Mouse (Mus musculus): ENCODE data around the gene Rrp1b.

The Rrp1b gene

DNA sequence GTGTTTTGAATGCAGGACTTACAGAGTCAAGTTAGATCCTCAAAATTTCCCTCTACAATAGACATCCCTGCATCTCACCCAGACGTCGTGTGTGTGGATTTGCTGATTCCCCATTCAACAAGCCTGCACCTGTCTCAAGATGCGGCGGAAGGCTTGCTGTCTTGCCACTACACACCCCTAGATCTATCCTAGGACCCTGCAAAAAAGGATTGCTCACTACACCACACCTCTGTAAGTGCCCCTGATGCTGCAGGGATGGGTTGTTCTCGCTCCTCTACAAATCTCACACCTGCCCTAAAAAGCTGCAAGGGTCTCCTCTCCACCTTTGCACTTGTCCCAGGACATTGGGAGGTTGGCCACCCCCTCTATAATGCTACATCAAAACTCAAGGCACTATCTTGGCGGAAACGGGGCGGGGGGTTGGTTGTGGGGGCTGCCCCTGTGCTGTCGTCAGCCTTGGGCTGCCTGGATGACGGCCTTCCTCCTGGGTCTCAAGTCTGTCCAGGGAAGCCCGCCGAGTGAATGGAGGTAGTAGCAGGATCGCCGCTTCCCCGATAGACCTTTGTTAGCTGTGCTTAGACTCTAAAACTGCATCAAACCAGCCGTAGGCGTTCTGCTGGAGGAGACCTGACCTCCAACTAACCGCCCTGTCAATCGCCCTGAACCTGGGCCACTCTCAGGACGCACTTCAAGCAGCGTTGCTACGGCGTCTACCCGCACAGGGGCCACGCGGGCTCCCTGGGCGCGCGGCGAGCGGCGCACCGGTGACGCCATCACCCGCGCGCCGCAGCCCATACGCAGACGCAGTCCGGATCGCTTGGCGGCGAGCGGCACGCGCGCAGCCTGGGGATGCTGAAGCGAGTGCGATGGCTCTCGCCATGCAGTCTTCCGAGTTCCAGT, at the start of gene Rrp1b, which contains the start of gene Hsf2bp:
Gene Rrp1b, plus strand, starts transcription at position 492 of the 900 bp plus-strand sequence.
Gene Hsf2bp, minus strand, starts transcription at position 741 of the 900 bp plus-strand sequence.
- DNase-seq (ENCODE audit: low spot score), result peak; percentile 59

DNA sequence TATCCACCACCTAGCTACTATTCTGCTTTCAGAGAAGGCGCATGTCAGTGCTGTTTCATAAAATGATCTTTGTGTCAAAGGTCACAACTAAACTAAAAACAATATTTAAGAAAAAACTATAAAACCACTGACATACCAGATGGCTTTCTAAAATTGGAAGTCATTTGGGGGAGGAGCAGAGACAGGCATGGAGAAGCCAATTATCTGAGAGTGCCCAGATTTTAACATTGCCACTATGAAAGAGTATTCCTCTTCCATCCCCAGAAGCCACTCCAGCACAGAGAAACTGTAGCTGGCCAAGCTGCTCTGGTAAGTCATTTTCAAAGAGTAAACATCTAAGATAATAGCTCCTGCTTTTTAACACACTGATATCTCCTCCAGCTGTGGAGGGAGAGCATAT, 49.0 kb upstream of the Rrp1b start:
- DNase-seq (ENCODE audit: low spot score), result no peak

DNA sequence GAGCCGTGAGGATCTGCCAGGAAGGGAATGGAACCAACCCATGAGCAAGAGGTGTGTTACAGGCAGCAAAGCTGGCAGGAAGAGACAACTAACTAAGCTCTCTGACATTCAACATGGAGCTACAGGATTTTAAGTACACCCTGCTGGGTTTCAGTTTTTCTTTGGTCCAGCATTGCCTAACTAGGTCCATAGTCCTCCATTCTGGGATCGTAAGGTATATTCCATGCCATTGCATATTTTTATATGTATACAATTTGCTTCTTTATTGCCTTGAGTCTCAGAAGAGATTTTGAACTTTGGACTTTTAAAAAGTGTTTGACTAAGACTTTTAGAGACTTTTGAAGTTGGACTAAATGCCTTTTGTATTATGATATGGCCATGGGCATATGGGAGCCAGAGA, 46.9 kb upstream of the Rrp1b start:
- no peak for DNase-seq (ENCODE audit: low spot score)

DNA sequence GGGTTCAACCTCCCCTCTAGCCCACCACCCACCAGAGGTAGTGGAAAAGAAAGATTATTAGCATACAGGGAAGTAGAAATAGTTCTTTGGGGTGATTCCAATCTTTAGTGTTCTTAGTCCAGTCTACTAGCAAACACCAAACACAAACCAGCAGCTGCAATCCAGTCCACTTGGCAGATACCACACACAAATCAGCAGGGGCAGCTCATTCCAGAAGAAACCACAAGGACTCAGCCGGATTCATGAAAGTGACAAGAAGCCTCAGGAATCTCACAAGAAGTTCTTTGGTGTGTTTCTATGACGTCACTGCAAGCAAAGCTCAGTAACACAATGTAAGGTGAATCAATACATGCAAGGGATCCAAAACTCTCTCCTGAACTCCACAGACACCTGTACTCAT, 43.9 kb upstream of the Rrp1b start:
- DNase-seq (ENCODE audit: low spot score), result no peak

DNA sequence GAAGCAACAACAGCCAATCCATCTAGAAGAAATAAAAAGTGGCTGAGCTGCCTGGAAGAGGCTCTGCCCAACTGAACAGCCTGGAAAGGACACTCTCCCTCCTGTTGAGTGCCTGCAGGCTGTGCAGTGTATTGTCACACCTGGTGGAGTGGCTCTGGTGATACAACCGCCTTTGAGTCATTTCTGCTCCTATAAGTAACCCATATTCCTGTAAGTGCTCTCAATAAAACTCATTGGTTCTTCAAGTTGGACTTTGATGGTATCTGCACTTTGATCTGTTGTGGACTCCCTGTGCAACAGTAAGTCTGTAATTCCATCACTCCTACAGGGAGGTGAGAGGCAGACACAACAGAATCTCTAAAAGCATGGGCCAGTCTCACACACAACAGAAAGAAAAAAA, 42.5 kb upstream of the Rrp1b start:
- no peak for DNase-seq (ENCODE audit: low spot score)

DNA sequence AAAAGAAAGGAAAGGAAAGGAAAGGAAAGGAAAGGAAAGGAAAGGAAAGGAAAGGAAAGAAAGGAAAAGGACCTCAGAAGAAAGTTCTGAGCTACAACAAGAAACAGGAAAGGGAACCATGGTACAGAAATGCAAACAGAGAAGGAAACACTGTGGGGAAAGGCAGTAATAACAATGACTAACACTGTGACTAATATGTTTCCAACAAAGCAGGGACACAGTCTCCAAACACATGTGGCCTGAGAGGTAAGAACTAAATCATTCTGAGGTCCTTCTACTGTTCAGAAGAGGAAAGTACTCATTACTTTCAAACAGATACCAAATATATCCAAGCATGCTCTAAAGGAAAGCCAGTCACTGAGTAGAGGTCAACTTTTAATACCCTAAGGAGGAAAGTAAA, 41.8 kb upstream of the Rrp1b start:
- DNase-seq (ENCODE audit: low spot score), result no peak

DNA sequence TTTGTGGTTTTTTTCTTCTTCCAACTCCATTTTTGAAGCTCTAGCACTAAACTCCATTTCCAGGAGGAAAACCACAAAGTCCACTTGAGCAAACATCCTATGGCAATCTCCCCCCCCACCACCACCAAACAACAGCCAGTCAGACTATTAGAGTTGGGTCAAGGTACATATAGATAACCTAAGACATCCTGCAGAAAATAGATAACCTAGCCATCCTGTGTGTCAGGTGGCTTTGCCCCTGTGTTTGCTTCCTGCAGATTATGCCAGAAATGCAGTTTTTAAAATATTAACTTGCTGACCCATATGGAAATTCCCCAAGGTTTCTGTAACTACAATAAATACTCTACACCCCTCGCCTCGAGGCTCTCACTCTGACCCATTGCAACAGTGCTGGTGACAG, 40.1 kb upstream of the Rrp1b start:
- DNase-seq (ENCODE audit: low spot score), result no peak

DNA sequence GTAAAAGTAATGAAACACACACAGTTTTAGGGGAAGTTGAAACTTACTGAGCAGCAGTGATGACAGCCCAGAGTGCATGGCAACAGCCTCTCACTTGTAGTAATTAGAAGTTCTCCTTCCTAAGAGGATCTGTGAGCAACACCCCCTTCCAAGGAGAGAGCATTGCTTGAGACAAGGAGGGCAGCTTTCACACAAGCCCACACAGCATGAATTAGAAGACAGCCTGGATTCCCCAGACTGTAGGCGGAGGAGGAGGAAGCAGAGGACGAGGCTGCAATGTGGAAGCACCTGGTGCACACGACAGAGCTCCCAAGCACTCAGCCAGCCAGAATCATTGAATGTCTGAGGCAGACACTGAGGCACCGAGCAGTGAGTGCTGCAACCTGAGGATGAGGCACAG, 39.6 kb upstream of the Rrp1b start:
- no peak for DNase-seq (ENCODE audit: low spot score)

DNA sequence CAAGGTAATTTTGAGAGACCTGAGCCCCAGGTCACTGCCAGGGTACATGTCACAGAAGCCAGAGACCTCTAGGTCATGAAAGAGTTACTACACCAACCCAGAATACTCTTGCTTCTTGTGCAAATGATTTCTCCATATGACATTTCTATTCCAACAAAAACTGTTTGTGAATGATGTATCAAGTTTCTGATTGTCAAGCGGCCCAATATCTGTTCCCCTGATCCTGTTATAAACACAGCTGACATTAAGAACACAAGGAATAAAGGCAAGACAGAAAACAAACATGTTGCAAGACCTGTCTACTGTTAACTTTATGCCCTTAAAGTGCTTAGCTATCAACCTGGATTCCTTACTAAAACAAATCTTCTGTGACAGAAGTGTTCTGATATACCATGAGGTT, 37.5 kb upstream of the Rrp1b start:
- DNase-seq (ENCODE audit: low spot score), result no peak

DNA sequence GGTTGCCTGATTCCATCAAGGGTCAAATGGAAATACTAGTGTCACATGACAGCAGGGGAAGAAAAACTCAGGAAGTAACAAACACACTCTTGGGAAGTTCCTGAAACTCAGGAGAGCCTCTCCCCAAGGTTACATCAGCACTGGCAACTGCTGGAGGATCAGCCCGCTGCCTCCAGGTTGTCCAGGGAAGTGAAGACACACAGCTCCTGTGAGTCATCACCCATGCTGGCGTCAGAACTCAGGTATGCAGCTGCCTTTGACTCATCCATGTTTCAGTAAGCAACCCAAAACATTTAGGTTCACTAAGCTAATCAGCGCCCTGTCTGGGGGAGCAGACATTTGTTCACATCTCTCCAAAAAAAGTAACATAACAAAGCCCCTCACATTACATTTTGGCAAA, 32.6 kb upstream of the Rrp1b start:
- DNase-seq (ENCODE audit: low spot score), result no peak

DNA sequence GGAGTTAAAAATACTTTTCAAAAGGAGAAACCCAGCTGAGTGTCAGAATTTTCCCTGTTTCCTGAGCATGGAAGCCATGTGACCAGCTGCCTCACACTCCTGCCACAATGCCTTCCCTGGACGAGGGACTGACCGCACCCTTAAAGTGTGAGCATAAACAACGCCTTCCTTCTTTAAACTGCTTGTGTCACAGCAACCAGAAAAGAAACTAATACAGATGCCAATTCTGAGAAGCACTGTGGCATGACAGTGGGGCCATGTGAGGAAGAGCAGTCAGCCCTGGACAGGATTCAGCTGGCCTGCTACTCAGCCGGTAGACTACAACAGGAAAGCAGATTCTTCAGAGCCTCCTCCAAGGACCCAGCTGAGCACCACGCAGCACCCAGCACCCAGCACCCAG, 29.1 kb upstream of the Rrp1b start:
- no peak for DNase-seq (ENCODE audit: low spot score)

DNA sequence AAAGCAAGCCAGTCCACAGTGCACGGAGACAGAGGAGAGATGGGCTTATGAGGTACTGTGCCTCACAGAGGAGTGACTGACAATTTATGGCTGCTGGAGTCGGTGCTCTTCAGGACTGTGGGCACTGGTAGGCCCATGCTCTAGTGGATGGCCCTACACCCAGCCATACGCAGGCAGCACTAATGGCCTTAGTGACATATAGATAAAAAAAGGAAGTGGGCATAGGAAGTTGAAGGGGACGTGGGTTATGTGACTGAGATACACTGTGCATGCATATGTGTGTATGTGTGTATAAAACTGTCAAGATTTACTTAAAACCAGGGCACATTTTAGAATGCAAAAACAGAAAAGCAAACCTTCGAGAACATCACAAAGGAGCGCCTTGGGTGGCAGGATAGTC, 24.2 kb upstream of the Rrp1b start:
- no peak for DNase-seq (ENCODE audit: low spot score)

DNA sequence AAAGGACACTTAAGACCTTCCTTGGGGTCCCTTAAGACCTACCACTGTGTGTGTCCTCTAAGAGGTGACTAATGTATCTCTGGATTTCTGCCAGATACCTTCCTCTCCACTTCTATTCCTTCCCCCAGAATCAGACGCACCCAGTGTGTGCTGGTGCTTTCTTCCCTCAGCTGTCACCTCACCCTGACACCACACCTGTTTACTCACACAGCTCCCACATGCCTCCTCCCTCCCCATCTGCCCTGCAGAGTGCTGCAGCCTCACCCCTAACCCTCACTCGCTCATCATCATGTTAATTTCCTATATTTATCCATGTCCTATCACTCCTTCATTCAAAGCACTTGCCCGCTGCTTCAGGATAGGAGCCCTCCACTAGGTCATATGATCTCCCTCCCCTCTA, 23.6 kb upstream of the Rrp1b start:
- DNase-seq (ENCODE audit: low spot score), result no peak

DNA sequence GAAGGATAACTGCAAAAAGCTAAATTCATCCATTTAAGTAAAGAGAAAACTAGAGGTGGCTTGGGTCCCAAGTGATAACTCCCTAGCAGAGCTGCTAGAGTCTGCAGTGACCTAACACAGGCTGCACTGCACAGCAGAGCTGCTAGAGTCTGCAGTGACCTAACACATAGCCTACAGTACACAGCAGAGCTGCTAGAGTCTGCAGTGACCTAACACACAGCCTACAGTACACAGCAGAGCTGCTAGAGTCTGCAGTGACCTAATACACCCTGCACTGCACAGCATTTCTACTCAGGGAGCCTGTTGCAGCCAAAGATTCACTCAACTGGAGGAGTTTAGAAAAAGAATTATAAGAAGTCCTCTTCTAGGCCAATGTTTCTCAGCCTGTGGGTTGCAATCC, 22.2 kb upstream of the Rrp1b start:
- DNase-seq (ENCODE audit: low spot score), result no peak

DNA sequence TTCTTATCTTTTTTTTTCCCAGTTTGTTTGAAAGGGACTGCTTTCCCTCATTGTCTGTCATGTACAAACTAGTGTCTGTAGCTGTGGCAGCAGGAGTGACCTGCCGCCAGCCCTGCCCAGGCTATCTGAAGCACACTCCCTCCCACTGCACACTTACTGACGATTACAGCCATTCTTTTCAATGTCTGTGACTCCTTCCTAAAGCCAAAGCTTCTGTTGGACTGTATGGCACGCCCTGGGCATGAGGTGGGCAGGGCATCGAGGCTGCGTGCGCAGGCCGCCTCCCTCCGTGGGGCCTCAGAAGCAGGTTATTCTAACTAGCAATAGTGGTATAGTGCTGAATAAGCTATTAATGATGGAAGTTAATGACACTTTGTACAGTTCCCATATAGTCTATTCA, 19.4 kb upstream of the Rrp1b start:
- DNase-seq (ENCODE audit: low spot score), result no peak

DNA sequence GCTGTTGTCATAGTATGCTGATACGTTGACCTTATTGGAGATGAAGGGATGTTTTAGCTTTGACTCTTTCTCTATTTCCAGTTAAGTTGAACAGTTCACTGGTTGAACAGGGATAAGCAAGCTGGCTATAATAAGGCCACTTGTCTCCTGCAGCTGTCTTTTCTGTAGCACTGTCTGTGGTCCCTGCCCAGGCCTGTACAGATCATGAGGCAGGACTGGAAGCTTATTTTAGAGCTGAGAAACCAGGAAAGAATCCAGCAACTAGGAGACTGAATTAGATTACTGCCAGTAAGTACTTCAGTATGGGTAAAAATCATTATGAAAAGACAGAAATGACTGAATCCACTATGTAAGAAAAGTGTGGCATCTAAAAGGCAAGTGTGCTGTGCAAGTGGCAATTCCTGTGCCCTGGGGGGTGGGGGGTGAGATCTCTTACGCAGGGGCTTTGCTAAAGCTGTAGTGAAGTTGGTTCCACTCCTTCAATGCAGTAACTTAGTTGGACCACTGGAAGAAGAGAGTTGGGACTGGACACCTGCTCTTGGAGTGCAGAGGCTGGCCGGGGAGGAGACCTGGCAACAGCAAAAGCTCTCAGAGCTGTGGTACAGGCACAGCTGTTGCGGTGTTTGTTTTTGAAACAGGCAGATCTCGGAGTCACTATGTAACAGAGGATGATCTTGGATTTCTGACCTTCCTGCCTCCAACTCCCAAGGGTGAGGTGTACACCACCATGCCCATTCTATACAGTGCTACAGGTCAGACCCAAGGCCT, 17.6 kb upstream of the Rrp1b start:
- no peak for DNase-seq (ENCODE audit: low spot score)

DNA sequence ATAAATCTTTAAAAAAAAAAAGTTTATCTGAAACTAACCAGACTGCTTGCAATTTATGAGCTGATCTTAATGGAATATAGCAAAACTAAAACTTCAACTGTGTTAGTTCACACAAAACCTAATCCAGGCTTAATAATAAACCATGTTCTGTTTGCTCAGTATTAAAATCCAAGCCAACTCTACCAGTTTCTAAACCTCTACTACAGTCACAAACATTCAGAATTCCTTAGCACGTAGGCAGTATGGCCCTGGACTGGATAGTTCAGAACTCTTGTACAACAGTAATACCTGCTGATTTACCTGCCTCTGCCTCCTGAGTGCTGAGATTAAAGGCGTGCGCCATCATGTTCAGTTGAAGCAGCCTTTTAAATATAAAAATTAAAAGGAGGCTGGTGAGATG, 13.9 kb upstream of the Rrp1b start:
- DNase-seq (ENCODE audit: low spot score), result no peak

DNA sequence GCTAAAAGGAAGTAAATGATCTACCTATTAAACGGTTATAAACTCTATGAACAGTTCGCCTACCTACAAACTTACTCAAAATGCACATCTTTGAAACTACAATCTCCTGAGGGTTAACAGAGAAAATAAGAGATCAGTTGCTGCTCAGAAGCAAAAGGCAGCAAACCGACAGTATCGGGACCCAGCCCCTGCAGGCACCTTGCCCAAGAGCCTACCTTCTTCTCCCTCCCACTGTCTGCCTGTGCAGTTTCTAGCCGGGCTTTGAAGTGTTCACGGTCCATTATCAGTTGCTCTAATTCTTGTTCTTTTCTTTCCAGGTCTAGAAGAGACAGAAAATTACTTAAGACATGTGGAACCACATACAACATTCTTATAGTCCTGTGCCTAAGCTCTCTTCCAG, 13.3 kb upstream of the Rrp1b start:
- DNase-seq (ENCODE audit: low spot score), result no peak

DNA sequence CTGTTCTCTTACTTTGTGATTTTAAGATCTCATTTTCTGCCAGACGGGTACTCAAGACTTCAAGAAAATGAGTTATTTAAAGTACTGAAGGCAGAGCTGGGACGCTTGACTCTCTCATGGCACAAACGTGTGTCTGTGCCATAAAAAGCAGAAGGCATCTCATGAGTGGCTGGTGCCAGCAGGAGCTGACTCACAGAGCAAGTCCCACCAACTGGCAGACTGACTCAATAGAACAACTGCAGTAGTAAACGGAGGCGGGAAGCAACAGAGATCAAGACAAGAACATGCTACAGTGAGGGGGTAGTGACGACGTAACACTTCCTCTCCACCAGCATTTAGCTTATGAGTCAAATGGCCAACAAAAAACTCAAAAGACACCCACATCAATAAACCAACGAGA, 12.8 kb upstream of the Rrp1b start:
- no peak for DNase-seq (ENCODE audit: low spot score)

DNA sequence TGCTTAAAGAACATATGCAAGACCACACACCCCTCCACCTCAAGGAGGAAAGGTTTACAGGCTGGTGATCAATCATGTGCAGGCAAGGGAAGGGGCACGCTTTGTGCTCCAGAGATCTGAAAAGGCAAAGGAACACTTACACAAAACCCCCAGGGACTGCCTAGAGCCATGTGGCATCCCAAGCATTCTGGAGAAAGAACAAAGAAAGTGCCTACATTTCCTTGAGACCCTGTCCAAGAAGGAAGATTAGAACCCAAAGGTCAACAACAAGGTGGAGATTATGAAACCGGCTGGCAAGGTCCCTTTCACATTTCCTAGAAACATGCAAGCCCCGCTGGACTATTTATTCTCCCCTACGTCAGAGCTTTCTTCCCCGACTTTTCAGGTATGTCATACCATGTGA, 11.2 kb upstream of the Rrp1b start:
- DNase-seq (ENCODE audit: low spot score), result no peak

DNA sequence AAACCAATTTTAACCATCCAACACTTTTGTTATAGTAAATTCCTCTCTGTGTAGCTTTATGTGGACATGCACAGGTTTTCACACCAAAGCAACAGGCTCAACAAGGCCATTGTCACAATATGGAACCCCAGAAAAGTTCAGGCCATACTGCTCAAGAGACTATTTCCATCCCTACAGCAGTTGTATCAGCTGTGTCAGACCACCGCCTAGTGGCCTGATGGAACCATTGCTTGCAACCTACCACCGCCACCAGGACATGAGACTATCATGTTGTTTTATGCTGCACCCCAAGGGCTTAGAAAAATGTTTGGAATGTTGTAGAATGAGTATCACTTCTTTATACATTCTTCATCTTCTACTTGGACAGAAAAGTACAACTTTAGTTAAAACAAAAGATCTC, 10.5 kb upstream of the Rrp1b start:
- DNase-seq (ENCODE audit: low spot score), result peak; percentile 56

DNA sequence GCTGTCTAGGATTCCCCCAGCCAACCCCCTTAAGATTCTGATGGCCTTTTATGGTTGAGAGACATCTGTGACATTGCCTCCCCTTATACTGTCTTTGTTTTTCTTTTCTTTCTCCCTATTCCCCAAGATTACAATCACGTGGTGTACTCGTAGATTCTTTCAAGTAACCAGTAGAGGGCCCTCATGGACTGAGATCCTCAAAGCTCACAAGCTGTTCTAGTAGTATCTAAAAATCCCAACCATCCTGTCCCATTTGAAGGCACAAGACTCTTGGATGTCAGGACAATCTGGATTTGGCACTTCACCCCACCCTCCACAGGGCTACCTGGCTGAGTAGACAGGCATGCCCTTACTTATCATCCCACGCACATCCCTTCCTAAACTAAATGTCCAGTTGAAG, 8.2 kb upstream of the Rrp1b start:
- no peak for DNase-seq (ENCODE audit: low spot score)

DNA sequence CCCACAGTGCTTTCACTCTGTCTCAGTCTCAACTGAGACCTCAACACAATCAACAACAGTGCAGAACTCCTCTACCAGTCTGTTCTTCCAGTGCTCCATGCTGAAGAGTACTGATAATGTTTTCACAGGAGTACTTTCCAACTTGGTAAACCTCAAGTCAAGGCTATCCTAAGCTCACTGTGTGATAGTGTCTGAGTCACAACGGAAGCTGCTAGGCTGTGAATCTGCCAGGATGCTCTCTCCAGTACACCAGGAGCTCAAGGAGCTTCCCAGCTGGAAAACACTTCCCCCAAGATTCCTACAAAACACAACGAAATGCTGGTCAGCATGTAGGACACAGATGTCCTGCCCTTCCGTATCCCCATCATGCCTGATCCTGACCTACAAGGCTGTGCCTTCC, 7.6 kb upstream of the Rrp1b start:
- DNase-seq (ENCODE audit: low spot score), result no peak

DNA sequence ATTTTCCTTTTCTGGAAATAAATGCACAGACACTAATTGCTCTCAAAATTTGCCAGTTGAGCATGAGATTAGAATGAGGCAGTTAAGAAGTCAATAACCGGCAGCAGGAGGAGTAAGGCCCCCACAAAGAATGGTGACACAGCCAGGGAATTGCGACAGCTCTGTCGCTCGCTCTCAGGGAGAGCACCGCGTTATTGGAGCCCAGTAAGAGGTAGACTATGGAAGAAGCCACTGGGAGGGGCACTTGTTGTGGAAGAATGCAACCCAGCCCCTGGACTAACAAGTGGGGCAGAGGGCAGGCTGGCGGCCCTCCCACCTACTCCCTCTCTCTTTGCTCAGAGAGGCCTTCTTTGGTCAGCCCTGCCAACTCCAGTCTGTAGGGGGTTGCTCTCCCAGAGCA, 4.2 kb upstream of the Rrp1b start:
- no peak for DNase-seq (ENCODE audit: low spot score)

Measured in ovary, postnatal 14 days (tissue).